Mouse (Mus musculus): ENCODE measurements at regions not wholly inside any gene's neighbourhood (a gene's known extent, or its start where the extent isn't known, plus 50 kb on each side); places are given as distances from the start of the nearest gene placed in this dataset.
A peak's percentile ranks its signal among the peaks of the same experiment; 100 is the strongest.

- WGBS = 36% methylated on average over 6 of the region's 6 CpGs
- Histone ChIP-seq H3K36me3 (ENCODE audit: control insufficient read depth, insufficient read depth, low read length) (no peaks in the 10 kb centered on the region), H3K9me3 (replicated peaks; ENCODE audit: control insufficient read depth, low read length) (no peaks in the 10 kb centered on the region), H3K9ac (ENCODE audit: low read length) (no peak overlapping the region), H3K27ac (ENCODE audit: low read length) (no peak overlapping the region), H3K4me2 (ENCODE audit: low read depth, low read length) (no peak overlapping the region), H3K4me1 (ENCODE audit: control insufficient read depth, insufficient read depth, low read length) (no peaks in the 10 kb centered on the region), H3K27me3 (ENCODE audit: control insufficient read depth, insufficient read depth, low read length) (no peaks in the 10 kb centered on the region), H3K4me3 (replicated peaks; ENCODE audit: low read length) (no peak overlapping the region)
- ATAC-seq (ENCODE audit: insufficient read depth, low FRiP score) = no peak
Observed at GRCm38 (mm10) chr16:5374818-5375605, 119.2 kb upstream of the Eef2kmt start.

- no peak overlapping the region for H3K4me2 ChIP-seq (ENCODE audit: low read depth, low read length)
- H3K9ac ChIP-seq (ENCODE audit: low read length) = no peak overlapping the region
- no peak for ATAC-seq (ENCODE audit: insufficient read depth, low FRiP score)
- H3K4me3 ChIP-seq (replicated peaks; ENCODE audit: low read length) = no peak overlapping the region
- H3K4me1 ChIP-seq (ENCODE audit: control insufficient read depth, insufficient read depth, low read length) = no peaks in the 10 kb centered on the region
- no peak overlapping the region for H3K27ac ChIP-seq (ENCODE audit: low read length)
- H3K36me3 ChIP-seq (ENCODE audit: control insufficient read depth, insufficient read depth, low read length) = no peaks in the 10 kb centered on the region
- no peaks in the 10 kb centered on the region for H3K27me3 ChIP-seq (ENCODE audit: control insufficient read depth, insufficient read depth, low read length)
- H3K9me3 ChIP-seq (replicated peaks; ENCODE audit: control insufficient read depth, low read length) = no peaks in the 10 kb centered on the region
- WGBS = 82% methylated on average over 4 of the region's 4 CpGs
Observed at GRCm38 (mm10) chr16:5371175-5371893, 115.6 kb upstream of the Eef2kmt start.

GRCm38 (mm10) chr16:5370496-5370895 lies 114.7 kb upstream of the Eef2kmt start:
- Histone ChIP-seq H3K9ac (ENCODE audit: low read length) (no peak overlapping the region), H3K27me3 (ENCODE audit: control insufficient read depth, insufficient read depth, low read length) (no peaks in the 10 kb centered on the region), H3K4me1 (ENCODE audit: control insufficient read depth, insufficient read depth, low read length) (no peaks in the 10 kb centered on the region), H3K36me3 (ENCODE audit: control insufficient read depth, insufficient read depth, low read length) (no peaks in the 10 kb centered on the region), H3K4me3 (replicated peaks; ENCODE audit: low read length) (no peak overlapping the region), H3K4me2 (ENCODE audit: low read depth, low read length) (no peak overlapping the region), H3K27ac (ENCODE audit: low read length) (no peak overlapping the region), H3K9me3 (replicated peaks; ENCODE audit: control insufficient read depth, low read length) (no peaks in the 10 kb centered on the region)
- ATAC-seq (ENCODE audit: insufficient read depth, low FRiP score) = no peak

GRCm38 (mm10) chr16:5368897-5369558 lies 113.2 kb upstream of the Eef2kmt start:
- no peaks in the 10 kb centered on the region for H3K36me3 ChIP-seq (ENCODE audit: control insufficient read depth, insufficient read depth, low read length)
- H3K27ac ChIP-seq (ENCODE audit: low read length) = no peak overlapping the region
- H3K9ac ChIP-seq (ENCODE audit: low read length) = no peak overlapping the region
- ATAC-seq (ENCODE audit: insufficient read depth, low FRiP score) = peak; percentile 61; the same call in 1 of the 2 replicates
- 34% methylated on average over 7 of the region's 7 CpGs for WGBS
- no peak overlapping the region for H3K4me2 ChIP-seq (ENCODE audit: low read depth, low read length)
- H3K9me3 ChIP-seq (replicated peaks; ENCODE audit: control insufficient read depth, low read length) = no peaks in the 10 kb centered on the region
- H3K27me3 ChIP-seq (ENCODE audit: control insufficient read depth, insufficient read depth, low read length) = no peaks in the 10 kb centered on the region
- no peak overlapping the region for H3K4me3 ChIP-seq (replicated peaks; ENCODE audit: low read length)
- H3K4me1 ChIP-seq (ENCODE audit: control insufficient read depth, insufficient read depth, low read length) = no peaks in the 10 kb centered on the region

GRCm38 (mm10) chr16:5368357-5368756 lies 112.6 kb upstream of the Eef2kmt start:
- 65% methylated on average over 8 of the region's 8 CpGs for WGBS
- Histone ChIP-seq H3K4me2 (ENCODE audit: low read depth, low read length) (no peak overlapping the region), H3K4me1 (ENCODE audit: control insufficient read depth, insufficient read depth, low read length) (no peaks in the 10 kb centered on the region), H3K27me3 (ENCODE audit: control insufficient read depth, insufficient read depth, low read length) (no peaks in the 10 kb centered on the region), H3K36me3 (ENCODE audit: control insufficient read depth, insufficient read depth, low read length) (no peaks in the 10 kb centered on the region), H3K9ac (ENCODE audit: low read length) (no peak overlapping the region), H3K27ac (ENCODE audit: low read length) (no peak overlapping the region), H3K4me3 (replicated peaks; ENCODE audit: low read length) (no peak overlapping the region), H3K9me3 (replicated peaks; ENCODE audit: control insufficient read depth, low read length) (no peaks in the 10 kb centered on the region)
- ATAC-seq (ENCODE audit: insufficient read depth, low FRiP score) = no peak

- Histone ChIP-seq H3K9me3 (replicated peaks; ENCODE audit: control insufficient read depth, low read length) (no peaks in the 10 kb centered on the region), H3K36me3 (ENCODE audit: control insufficient read depth, insufficient read depth, low read length) (no peaks in the 10 kb centered on the region), H3K4me1 (ENCODE audit: control insufficient read depth, insufficient read depth, low read length) (no peaks in the 10 kb centered on the region), H3K4me2 (ENCODE audit: low read depth, low read length) (no peak overlapping the region), H3K9ac (ENCODE audit: low read length) (no peak overlapping the region), H3K4me3 (replicated peaks; ENCODE audit: low read length) (no peak overlapping the region), H3K27ac (ENCODE audit: low read length) (no peak overlapping the region), H3K27me3 (ENCODE audit: control insufficient read depth, insufficient read depth, low read length) (no peaks in the 10 kb centered on the region)
- ATAC-seq (ENCODE audit: insufficient read depth, low FRiP score) = no peak
- WGBS = 72% methylated on average over 10 of the region's 10 CpGs
Observed at GRCm38 (mm10) chr16:5367581-5368119, 111.9 kb upstream of the Eef2kmt start.

GRCm38 (mm10) chr16:5366021-5366420 lies 110.2 kb upstream of the Eef2kmt start:
- H3K27me3 ChIP-seq (ENCODE audit: control insufficient read depth, insufficient read depth, low read length) = no peaks in the 10 kb centered on the region
- no peaks in the 10 kb centered on the region for H3K9me3 ChIP-seq (replicated peaks; ENCODE audit: control insufficient read depth, low read length)
- H3K27ac ChIP-seq (ENCODE audit: low read length) = no peak overlapping the region
- H3K4me1 ChIP-seq (ENCODE audit: control insufficient read depth, insufficient read depth, low read length) = no peaks in the 10 kb centered on the region
- WGBS = 83% methylated on average over 3 of the region's 3 CpGs
- H3K36me3 ChIP-seq (ENCODE audit: control insufficient read depth, insufficient read depth, low read length) = no peaks in the 10 kb centered on the region
- H3K4me2 ChIP-seq (ENCODE audit: low read depth, low read length) = no peak overlapping the region
- H3K4me3 ChIP-seq (replicated peaks; ENCODE audit: low read length) = no peak overlapping the region
- no peak overlapping the region for H3K9ac ChIP-seq (ENCODE audit: low read length)
- no peak for ATAC-seq (ENCODE audit: insufficient read depth, low FRiP score)

- 76% methylated on average over 10 of the region's 10 CpGs for WGBS
- Histone ChIP-seq H3K4me2 (ENCODE audit: low read depth, low read length) (no peak overlapping the region), H3K27me3 (ENCODE audit: control insufficient read depth, insufficient read depth, low read length) (no peaks in the 10 kb centered on the region), H3K36me3 (ENCODE audit: control insufficient read depth, insufficient read depth, low read length) (no peaks in the 10 kb centered on the region), H3K4me3 (replicated peaks; ENCODE audit: low read length) (no peak overlapping the region), H3K27ac (ENCODE audit: low read length) (no peak overlapping the region), H3K9ac (ENCODE audit: low read length) (no peak overlapping the region), H3K9me3 (replicated peaks; ENCODE audit: control insufficient read depth, low read length) (no peaks in the 10 kb centered on the region), H3K4me1 (ENCODE audit: control insufficient read depth, insufficient read depth, low read length) (no peaks in the 10 kb centered on the region)
- ATAC-seq (ENCODE audit: insufficient read depth, low FRiP score) = no peak
Observed at GRCm38 (mm10) chr16:5363007-5363570, 107.3 kb upstream of the Eef2kmt start.

- no peak overlapping the region for H3K27ac ChIP-seq (ENCODE audit: low read length)
- H3K9ac ChIP-seq (ENCODE audit: low read length) = no peak overlapping the region
- no peaks in the 10 kb centered on the region for H3K27me3 ChIP-seq (ENCODE audit: control insufficient read depth, insufficient read depth, low read length)
- H3K36me3 ChIP-seq (ENCODE audit: control insufficient read depth, insufficient read depth, low read length) = no peaks in the 10 kb centered on the region
- no peak overlapping the region for H3K4me2 ChIP-seq (ENCODE audit: low read depth, low read length)
- H3K4me1 ChIP-seq (ENCODE audit: control insufficient read depth, insufficient read depth, low read length) = no peaks in the 10 kb centered on the region
- ATAC-seq (ENCODE audit: insufficient read depth, low FRiP score) = no peak
- 77% methylated on average over 4 of the region's 4 CpGs for WGBS
- no peak overlapping the region for H3K4me3 ChIP-seq (replicated peaks; ENCODE audit: low read length)
- H3K9me3 ChIP-seq (replicated peaks; ENCODE audit: control insufficient read depth, low read length) = no peaks in the 10 kb centered on the region
Observed at GRCm38 (mm10) chr16:5359193-5359592, 103.4 kb upstream of the Eef2kmt start.
